Mouse (Mus musculus): ENCODE measurements around the gene Lars2.

Lars2 gene

DNA sequence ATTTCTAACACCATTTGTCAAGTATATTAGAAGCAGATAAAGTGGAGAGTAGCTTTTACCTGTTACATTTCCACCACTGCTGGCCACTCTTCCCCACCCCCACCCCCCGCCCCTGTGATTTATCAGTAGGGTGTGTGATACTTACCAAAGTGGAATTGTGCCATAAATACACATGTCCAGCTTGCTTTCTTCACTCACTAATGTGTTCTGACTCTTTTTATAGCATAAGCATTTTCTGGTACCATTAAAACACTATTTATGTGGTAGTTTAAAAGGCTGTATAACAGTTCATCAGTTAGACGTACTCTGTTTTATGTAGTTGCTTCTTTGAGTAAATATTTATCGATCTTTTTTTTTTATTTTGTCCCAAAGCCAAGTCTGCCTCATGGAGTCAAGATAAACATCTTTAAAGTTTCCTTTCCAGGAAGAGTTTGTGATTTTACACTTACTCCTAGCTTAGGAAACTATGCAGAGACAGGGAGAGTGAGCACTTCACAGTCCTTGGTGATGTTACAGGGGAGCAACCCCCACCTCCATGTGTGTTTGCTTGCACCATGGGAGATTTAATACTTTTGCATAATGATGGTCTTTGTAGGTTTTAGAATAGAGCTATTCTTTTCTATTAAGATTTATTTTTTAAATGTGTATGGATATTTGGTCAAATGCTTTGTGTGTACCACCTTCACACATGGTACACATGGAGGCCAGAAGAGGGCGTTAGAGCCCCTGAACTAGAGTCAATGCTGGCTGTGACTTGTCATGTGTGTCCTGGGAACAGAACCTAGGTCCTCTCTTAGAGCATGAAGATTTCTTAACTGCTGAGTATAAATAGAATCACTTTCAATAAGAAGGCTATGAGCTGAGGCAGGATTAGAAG is 139.8 kb downstream of the Lars2 start:
- DNase-seq (ENCODE audit: low read depth, low spot score) = no peak

DNA sequence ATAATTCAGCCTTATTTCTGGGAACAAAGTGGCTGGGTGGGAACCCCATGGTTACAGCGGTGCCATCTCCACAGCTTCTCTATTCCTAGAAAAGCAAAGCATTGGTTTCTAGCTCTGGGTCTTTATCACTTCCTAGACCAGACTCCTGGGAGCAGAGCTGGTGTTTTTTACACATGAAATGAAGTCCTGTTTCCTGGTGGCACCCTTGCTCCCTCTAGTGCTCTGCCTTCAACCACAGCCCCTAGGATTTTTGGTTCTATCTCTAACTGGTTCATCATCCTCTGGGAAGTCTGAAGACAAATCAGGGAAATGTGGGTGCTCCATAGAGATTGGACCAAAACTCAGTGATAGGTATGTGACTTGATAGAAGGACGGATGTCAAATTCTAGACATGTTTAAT is 140.7 kb downstream of the Lars2 start:
- peak; percentile 20 for DNase-seq (ENCODE audit: low read depth, low spot score)

DNA sequence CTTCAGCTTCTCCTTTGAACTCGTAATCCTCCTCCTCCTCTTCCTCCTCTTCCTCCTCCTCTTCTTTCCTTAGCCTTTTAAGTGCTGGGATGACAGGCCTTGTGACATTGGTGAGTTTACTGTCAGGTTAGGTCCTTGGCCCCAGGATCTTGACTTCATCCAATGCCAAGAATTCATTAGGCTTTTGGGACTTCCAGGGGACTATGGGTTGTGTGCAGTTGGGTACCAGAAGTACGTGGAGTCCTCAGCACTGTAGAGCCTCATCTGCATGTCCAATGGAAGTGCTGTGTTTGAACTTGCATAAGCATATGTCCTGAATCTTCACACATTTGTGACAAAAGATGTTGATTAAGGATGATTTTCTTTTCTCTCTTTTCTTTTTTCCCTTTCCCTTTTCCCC is 142.3 kb downstream of the Lars2 start:
- DNase-seq (ENCODE audit: low read depth, low spot score) = no peak

DNA sequence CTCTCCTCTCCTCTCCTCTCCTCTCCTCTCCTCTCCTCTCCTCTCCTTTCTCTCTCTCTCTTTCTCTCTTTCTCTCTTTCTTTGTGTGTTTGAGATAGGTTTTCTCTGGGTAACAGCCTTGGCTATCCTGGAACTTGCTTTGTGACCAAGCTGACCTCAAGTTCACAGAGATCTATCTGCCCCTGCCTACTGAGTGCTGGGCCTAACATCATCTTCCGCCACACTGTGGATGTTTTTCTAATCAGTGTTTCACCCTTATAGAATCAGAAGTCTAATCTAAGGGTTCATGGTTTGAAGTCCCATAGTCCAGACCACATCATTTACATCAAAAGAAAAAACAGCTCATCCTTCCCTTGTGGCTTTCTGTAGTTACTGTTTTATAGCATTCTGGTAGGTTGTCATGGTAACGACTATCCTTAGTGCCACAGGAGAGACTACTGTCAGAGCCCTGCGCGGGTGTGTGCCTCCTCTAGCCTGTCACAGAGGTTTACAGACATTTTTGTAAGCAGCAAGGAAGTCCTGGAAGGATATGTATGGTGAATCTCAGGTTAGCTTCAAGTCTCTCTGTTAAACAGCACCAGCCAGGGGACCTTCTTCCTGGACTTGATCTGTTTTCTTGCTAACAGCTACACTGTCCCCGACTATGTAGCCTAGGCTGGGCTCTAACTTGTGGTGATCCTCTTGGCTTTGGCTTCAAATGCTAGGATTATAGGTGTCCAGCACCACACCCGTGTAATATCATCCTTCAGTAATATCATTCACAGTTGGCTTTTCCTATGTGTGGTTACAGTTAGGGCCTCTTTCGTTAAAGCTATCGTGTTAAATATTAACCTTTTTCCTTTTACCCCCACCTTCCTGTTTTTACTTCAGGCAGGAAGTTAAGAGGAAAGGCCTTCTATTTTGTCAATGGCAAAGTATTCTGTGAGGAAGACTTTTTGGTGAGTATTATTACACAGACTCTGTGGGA is 143.2 kb downstream of the Lars2 start:
- DNase-seq (ENCODE audit: low read depth, low spot score) = no peak

DNA sequence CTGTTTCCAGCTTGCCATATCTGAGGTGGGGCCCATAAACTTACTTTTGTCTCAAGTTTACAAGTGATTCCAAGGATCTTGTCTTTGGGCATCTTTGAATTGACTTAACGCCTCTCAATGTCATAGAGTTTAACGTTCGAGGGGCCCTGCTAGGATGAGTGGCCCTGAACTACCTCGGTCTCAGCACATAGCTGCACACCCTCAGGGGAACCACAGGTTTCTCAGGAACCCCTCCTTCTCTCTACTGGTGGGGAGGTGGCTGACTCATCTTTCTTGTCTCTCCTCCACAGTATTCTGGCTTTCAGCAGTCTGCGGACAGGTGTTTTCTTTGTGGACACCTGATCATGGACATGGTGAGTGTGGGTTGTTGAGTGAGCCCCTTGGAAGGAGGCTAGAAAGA is 144.2 kb downstream of the Lars2 start:
- DNase-seq (ENCODE audit: low read depth, low spot score) = no peak

Data from ES-CJ7 (cell line).